Mouse (Mus musculus): ENCODE data around the gene Trip4. TPM values are rescaled to one million over a fixed set of nuclear protein-coding genes. Genes with fewer than 3 reads are reported as not detected.
A peak's percentile ranks its signal among the peaks of the same experiment; 100 is the strongest.

The Trip4 gene
- 26.5 and 28.2 TPM in 2 replicates for polyA plus RNA-seq (2016; fragmentation: Nextera tagmentation; extraction: Ambion mirVana)

DNA sequence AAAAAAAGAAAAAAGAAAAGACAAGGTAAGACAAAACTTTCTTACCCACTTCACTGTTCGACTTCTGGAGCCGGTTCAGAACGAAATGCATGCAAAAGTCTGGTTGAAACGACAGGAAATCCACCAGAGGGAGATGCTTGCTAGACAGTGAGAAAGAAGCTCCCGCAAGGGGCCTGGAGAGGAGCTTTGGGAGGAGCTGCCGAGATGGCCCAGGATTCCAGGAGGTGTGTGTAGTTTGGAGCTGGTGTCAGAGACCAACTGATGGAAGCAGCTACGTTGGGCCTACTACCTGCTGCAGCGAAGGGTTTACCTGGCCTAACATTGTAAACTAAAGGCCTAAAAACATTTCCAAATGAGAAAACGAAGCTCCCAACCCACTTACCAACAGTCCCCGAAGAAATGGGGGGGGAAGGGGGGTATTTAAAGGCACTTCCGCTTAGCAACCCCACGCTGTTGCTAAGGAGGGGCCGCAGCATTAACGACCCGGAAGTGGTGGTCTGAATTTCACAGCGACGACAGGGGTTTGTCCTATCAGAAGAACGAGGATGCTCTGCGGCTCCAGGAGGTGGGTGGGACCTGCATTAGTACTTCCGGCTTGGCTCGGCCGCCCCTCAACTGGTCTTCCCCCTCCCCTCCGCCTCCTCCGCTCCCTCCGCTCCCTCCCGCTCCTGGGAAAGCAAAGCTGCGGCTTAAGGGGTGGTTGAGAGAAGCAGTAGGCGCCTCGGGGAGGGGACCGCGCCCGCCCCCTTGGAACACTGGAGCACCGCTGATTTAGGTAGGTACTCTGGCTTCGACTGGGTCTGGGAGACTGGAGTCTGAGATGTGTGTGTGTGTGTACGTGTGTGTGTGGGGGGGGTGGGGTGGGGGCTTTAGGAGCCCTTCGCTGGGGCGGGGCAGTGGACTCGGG lies at the start of gene Trip4, which contains the start of gene Csnk1g1:
TSS of gene Trip4 (minus strand) at position 401 of the 907 bp plus-strand sequence.
TSS of gene Csnk1g1 (plus strand) at position 531 of the 907 bp plus-strand sequence.
- peak; percentile 97 for ATAC-seq (ENCODE audit: insufficient number of reproducible peaks, low FRiP score)
- Histone ChIP-seq H3K4me1 (replicated peaks) (peaks cover 5% of the 10 kb centered on the region), H3K9me3 (replicated peaks) (no peaks in the 10 kb centered on the region), H3K27ac (ENCODE audit: poor library complexity, severe bottlenecking) (peak within 1 kb of the TSS; percentile 91), H3K4me2 (peak within 1 kb of the TSS; percentile 75), H3K4me3 (peak within 1 kb of the TSS; percentile 90), H3K36me3 (peaks cover 10% of the 10 kb centered on the region), H3K27me3 (replicated peaks) (no peaks in the 10 kb centered on the region), H3K9ac (peak within 1 kb of the TSS; percentile 90)
- under 1% methylated on average over 38 of the region's 38 CpGs for WGBS

DNA sequence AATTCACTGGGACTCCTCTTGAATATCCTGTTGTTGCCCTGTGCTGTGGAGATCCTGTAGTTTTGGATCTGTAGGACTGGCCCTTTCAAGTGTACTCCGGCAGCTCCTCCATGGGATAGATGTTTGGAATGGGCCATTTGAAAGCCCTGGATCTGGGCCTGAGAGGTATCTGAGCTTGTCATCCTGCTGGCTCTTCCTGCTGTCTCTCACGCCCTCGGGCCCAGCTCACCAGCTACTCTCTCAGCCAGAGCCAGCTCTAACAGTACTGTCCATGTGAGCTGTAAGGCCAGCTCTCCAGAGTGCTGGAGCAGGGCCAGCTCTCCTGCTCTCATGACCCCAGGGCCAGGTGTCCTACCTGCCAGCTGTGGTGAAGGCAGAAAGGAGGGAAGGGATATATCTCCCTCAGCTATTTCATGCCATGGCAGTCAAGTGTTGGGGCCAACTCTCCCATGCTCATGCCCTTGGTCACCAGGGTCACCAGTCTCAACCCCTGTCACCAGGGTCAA lies 42.5 kb upstream of the Trip4 start:
- no peaks in the 10 kb centered on the region for H3K4me1 ChIP-seq (replicated peaks)
- no peak overlapping the region for H3K27ac ChIP-seq (ENCODE audit: poor library complexity, severe bottlenecking)
- H3K27me3 ChIP-seq (replicated peaks), result no peaks in the 10 kb centered on the region
- H3K9ac ChIP-seq, result no peak overlapping the region
- no peak overlapping the region for H3K4me2 ChIP-seq
- WGBS, result 90% methylated on average over 3 of the region's 3 CpGs
- no peaks in the 10 kb centered on the region for H3K9me3 ChIP-seq (replicated peaks)
- peaks cover 18% of the 10 kb centered on the region for H3K36me3 ChIP-seq
- H3K4me3 ChIP-seq, result no peak overlapping the region
- no peak for ATAC-seq (ENCODE audit: insufficient number of reproducible peaks, low FRiP score)

DNA sequence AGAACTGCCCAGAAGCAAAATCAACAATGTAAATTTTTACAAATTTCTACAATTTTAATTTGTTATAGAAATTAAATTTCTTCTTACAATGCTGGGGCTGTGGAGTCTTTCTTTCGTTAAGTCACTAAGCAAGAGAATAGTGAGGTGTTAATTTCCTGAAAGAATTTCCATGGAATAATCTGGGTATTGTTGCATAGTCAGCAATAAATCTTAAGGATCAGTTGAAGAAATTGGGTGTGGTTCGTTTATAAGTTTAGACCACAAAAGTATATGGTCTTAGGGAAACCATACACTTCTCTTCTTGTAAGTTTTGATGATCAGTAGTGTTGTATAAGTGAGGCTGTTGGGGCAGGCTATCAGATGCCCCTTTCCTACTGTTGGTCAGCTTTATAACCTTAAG lies 29.0 kb upstream of the Trip4 start:
- WGBS, result 86% methylated on average over 2 of the region's 2 CpGs

GRCm38 (mm10) chr9:65929826-65930225 lies 21.2 kb upstream of the Trip4 start:
- ATAC-seq (ENCODE audit: insufficient number of reproducible peaks, low FRiP score), result no peak
- H3K9ac ChIP-seq, result no peak overlapping the region
- no peaks in the 10 kb centered on the region for H3K36me3 ChIP-seq
- no peaks in the 10 kb centered on the region for H3K9me3 ChIP-seq (replicated peaks)
- H3K4me2 ChIP-seq, result no peak overlapping the region
- H3K27ac ChIP-seq (ENCODE audit: poor library complexity, severe bottlenecking), result no peak overlapping the region
- peaks cover 11% of the 10 kb centered on the region for H3K4me1 ChIP-seq (replicated peaks)
- H3K27me3 ChIP-seq (replicated peaks), result no peaks in the 10 kb centered on the region
- no peak overlapping the region for H3K4me3 ChIP-seq

More for the DNA sequence above, 29.0 kb upstream of the Trip4 start:
- Histone ChIP-seq H3K36me3 (no peaks in the 10 kb centered on the region), H3K27me3 (replicated peaks) (no peaks in the 10 kb centered on the region), H3K4me2 (no peak overlapping the region), H3K9me3 (replicated peaks) (no peaks in the 10 kb centered on the region), H3K4me3 (no peak overlapping the region), H3K27ac (ENCODE audit: poor library complexity, severe bottlenecking) (no peak overlapping the region), H3K4me1 (replicated peaks) (0 out of 2 replicates have a peak, but pooled peaks cover 2% of the 10 kb centered on the region), H3K9ac (no peak overlapping the region)
- ATAC-seq (ENCODE audit: insufficient number of reproducible peaks, low FRiP score), result no peak

DNA sequence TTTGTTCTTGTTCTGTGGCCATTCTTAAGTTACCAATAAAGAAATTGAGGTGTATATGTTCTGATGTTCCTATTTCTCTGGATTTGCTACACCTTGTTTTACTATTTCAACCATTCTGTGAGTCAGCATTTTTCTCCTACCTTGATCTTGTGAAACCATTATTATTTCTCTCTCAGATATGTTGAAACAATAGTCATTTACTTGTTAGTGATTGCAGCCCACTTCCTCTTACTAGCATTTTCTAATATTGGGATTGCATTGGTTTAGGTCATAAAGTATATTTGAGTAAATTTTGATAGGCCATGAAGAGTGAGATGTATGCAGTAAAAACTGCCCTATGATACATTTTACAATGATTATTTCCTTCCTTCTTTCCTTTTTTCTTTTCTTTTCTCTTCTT lies 19.9 kb upstream of the Trip4 start:
- Histone ChIP-seq H3K27ac (ENCODE audit: poor library complexity, severe bottlenecking) (no peak overlapping the region), H3K9me3 (replicated peaks) (no peaks in the 10 kb centered on the region), H3K9ac (no peak overlapping the region), H3K27me3 (replicated peaks) (no peaks in the 10 kb centered on the region), H3K4me3 (no peak overlapping the region), H3K4me1 (replicated peaks) (peaks cover 11% of the 10 kb centered on the region), H3K36me3 (no peaks in the 10 kb centered on the region), H3K4me2 (no peak overlapping the region)
- ATAC-seq (ENCODE audit: insufficient number of reproducible peaks, low FRiP score), result no peak

DNA sequence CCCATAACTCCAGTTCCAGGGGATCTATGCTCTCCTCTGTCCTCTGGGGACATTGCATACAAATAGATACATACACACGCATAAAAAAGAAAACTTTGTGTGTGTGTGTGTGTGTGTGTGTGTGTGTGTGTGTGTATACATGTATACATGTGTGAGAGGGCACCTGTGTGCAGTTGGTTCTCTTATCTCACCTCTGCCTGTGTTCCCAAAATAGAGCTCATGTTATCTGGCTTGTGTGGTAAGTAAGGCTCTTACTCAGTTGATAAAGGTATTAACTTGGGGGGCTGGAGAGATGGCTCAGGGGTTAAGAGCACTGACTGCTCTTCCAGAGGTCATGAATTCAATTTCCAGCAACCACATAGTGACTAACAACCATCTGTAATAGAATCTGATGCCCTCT lies 8.4 kb upstream of the Trip4 start:
- no peak overlapping the region for H3K4me3 ChIP-seq
- no peak for ATAC-seq (ENCODE audit: insufficient number of reproducible peaks, low FRiP score)
- H3K9ac ChIP-seq, result no peak overlapping the region
- H3K4me1 ChIP-seq (replicated peaks), result peaks cover 10% of the 10 kb centered on the region
- H3K36me3 ChIP-seq, result no peaks in the 10 kb centered on the region
- no peak overlapping the region for H3K4me2 ChIP-seq
- peak overlapping the region; percentile 27; the same call in 1 of the 2 replicates for H3K27ac ChIP-seq (ENCODE audit: poor library complexity, severe bottlenecking)
- H3K27me3 ChIP-seq (replicated peaks), result no peaks in the 10 kb centered on the region
- 77% methylated on average over 1 of the region's 1 CpGs for WGBS
- no peaks in the 10 kb centered on the region for H3K9me3 ChIP-seq (replicated peaks)

DNA sequence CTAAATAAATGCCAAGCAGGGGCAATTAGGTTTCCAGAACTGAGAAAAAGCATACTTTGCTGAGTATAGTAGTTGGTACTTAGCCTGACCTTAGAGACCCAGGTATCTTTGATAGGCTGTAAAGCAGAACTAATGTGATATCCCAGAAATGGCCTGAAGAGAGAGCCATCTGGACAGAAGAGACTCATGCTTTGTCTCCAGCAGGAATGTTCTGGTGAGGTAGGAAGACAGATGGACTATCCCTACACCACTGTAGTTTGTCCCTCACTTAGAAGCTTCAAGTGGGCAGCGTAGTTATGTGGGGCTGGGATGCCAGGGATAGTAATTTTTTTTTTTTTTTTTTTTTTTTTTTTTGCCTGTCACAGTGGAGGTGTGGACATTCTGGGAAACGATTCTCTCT lies 5.4 kb upstream of the Trip4 start:
- Histone ChIP-seq H3K27me3 (replicated peaks) (no peaks in the 10 kb centered on the region), H3K4me2 (no peak overlapping the region), H3K9me3 (replicated peaks) (no peaks in the 10 kb centered on the region), H3K4me3 (no peak overlapping the region), H3K9ac (no peak overlapping the region), H3K27ac (ENCODE audit: poor library complexity, severe bottlenecking) (no peak overlapping the region), H3K36me3 (no peaks in the 10 kb centered on the region), H3K4me1 (replicated peaks) (peaks cover 12% of the 10 kb centered on the region)
- 57% methylated on average over 2 of the region's 2 CpGs for WGBS
- ATAC-seq (ENCODE audit: insufficient number of reproducible peaks, low FRiP score), result no peak

DNA sequence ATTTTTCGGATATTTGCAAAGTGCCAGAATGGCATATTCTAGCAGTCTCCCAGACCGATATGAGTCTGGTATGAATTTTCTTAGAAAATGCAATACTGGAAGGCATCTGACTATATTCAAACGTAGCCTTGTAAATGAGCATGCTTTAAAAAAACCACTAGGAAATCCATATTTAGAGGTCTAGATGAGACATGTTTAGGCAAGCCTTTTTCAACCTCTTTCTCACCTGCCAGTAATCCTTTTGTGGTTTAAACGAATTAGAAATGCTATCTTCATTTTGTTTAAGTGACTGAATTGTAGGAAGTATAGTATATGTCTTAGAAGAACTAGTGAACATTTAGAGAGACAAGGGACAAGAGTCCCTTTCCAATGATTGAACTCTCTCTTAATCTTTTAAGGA lies 1.2 kb upstream of the Trip4 start:
- Histone ChIP-seq H3K4me3 (peak overlapping the region; percentile 90), H3K4me2 (peak overlapping the region; percentile 75), H3K9ac (peak overlapping the region; percentile 90), H3K9me3 (replicated peaks) (no peaks in the 10 kb centered on the region), H3K27me3 (replicated peaks) (no peaks in the 10 kb centered on the region), H3K4me1 (replicated peaks) (peaks cover 8% of the 10 kb centered on the region), H3K27ac (ENCODE audit: poor library complexity, severe bottlenecking) (peak overlapping the region; percentile 91), H3K36me3 (peaks cover 7% of the 10 kb centered on the region)
- no peak for ATAC-seq (ENCODE audit: insufficient number of reproducible peaks, low FRiP score)
- 8% methylated on average over 4 of the region's 4 CpGs for WGBS

DNA sequence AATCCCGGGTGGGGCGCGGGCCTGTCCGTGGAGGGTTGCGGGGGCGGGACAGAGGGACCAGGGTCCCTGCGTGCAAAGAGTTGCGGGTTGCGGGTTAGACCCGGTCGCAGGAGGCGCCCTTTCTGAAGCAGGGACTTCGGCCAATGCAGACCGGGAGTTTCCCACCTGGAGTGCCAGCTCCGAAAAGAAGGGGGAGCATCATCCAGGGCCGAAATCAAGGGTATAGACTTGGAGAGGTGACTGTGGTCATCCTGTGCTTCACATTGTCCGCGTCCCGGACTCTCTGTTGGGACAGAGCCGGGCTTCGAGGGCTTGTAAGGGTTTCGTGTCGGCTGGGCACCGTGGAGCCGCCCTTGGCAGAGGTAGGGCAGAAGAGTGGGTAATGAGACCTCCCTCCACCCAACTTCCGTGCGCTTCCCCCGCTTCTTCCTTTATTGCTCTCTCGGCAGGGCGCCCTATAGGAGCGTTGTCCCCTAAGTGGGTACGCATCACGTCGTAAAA lies 757 bp upstream of the Trip4 start:
- H3K4me2 ChIP-seq, result peak overlapping the region; percentile 75
- ATAC-seq (ENCODE audit: insufficient number of reproducible peaks, low FRiP score), result peak; percentile 77
- H3K27ac ChIP-seq (ENCODE audit: poor library complexity, severe bottlenecking), result peak overlapping the region; percentile 91
- WGBS, result under 1% methylated on average over 34 of the region's 34 CpGs
- peaks cover 8% of the 10 kb centered on the region for H3K4me1 ChIP-seq (replicated peaks)
- H3K27me3 ChIP-seq (replicated peaks), result no peaks in the 10 kb centered on the region
- peak overlapping the region; percentile 90 for H3K9ac ChIP-seq
- peaks cover 7% of the 10 kb centered on the region for H3K36me3 ChIP-seq
- H3K4me3 ChIP-seq, result peak overlapping the region; percentile 90
- no peaks in the 10 kb centered on the region for H3K9me3 ChIP-seq (replicated peaks)

DNA sequence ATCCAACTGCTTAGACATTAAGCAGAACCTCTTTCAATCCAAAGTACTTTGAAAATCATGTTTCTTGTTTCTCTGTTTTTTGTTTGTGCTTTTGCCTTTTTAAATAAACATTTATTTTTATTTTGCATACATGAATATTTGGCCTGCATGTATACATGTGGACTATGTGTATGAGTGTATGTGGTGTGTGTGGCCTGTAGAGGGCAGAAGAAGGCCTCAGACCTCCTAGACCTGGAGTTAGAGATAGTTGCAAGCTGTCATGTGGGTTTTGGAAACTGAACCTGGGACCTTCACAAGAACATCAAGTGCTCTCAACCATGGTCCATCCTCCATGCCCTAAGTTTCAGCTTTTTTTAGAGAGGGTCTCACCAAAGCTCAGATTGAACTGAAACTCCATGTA lies 5.2 kb downstream of the Trip4 start:
- H3K9me3 ChIP-seq (replicated peaks), result no peaks in the 10 kb centered on the region
- no peak overlapping the region for H3K9ac ChIP-seq
- no peak overlapping the region for H3K27ac ChIP-seq (ENCODE audit: poor library complexity, severe bottlenecking)
- H3K27me3 ChIP-seq (replicated peaks), result no peaks in the 10 kb centered on the region
- H3K4me1 ChIP-seq (replicated peaks), result peaks cover 3% of the 10 kb centered on the region
- H3K4me2 ChIP-seq, result no peak overlapping the region
- no peak for ATAC-seq (ENCODE audit: insufficient number of reproducible peaks, low FRiP score)
- H3K36me3 ChIP-seq, result peaks cover 38% of the 10 kb centered on the region
- H3K4me3 ChIP-seq, result no peak overlapping the region

DNA sequence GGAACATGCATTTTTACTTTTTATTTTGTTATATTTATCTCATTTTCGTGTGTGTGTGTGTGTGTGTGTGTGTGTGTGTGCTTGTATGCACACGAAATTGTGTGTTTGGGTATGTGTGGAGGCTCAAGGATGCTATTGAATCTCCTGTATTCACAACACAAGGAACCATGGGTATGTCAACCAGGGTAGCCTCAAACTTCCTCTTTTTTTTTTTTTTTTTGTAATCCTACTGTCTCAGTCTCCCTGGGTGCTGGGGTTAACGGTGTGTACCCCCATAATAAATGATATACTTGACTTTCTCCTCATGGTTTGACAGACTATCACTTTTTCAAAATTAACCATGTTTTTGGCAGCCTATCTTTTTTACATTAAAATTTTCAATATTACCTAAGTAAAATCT lies 5.7 kb downstream of the Trip4 start:
- no peak overlapping the region for H3K9ac ChIP-seq
- peaks cover 2% of the 10 kb centered on the region for H3K4me1 ChIP-seq (replicated peaks)
- H3K9me3 ChIP-seq (replicated peaks), result no peaks in the 10 kb centered on the region
- peaks cover 39% of the 10 kb centered on the region for H3K36me3 ChIP-seq
- no peak for ATAC-seq (ENCODE audit: insufficient number of reproducible peaks, low FRiP score)
- H3K4me2 ChIP-seq, result no peak overlapping the region
- no peak overlapping the region for H3K27ac ChIP-seq (ENCODE audit: poor library complexity, severe bottlenecking)
- WGBS, result 83% methylated on average over 3 of the region's 3 CpGs
- no peaks in the 10 kb centered on the region for H3K27me3 ChIP-seq (replicated peaks)
- no peak overlapping the region for H3K4me3 ChIP-seq
